Mouse (Mus musculus) G1E (cell line): ENCODE measurements around the gene Esr2. TPM values are rescaled to one million over a fixed set of nuclear protein-coding genes. Genes with fewer than 3 reads are reported as not detected.
"Not testable (repeated sequence)": the region's sequence is repeated elsewhere in the genome, so short reads cannot be mapped to it uniquely, and the experiment has no call there.

Source experiments
- ATAC-seq: 2 replicates; pipeline ENCODE4 v1.8.0; 2016; ENCODE audit warnings: mild to moderate bottlenecking; ENCODE audit not compliant: insufficient number of reproducible peaks, poor library complexity, low FRiP score, severe bottlenecking; ENCODE audit errors: extremely low read depth
- DNase-seq: peaks from one replicate; pipeline ENCODE4 v3.0.0; 2012; ENCODE audit warnings: low spot score
- H3K27me3 ChIP-seq: 2 replicates; pipeline ENCODE4 v1.6.1; 2012; ENCODE audit warnings: mild to moderate bottlenecking, low read length, inconsistent platforms; ENCODE audit not compliant: insufficient read depth
- H3K36me3 ChIP-seq: replicated peaks from 2 replicates; pipeline ENCODE3; 2012; ENCODE audit warnings: mild to moderate bottlenecking, inconsistent platforms
- H3K4me1 ChIP-seq: 2 replicates; pipeline ENCODE4 v1.6.1; 2012; ENCODE audit warnings: low read depth, low read length, inconsistent platforms, mixed read lengths; ENCODE audit not compliant: insufficient read depth
- H3K4me3 ChIP-seq: 2 replicates; pipeline ENCODE4 v1.5.1; 2012; ENCODE audit warnings: low read depth, mild to moderate bottlenecking, inconsistent platforms, low read length, moderate library complexity, mixed read lengths
- H3K9me3 ChIP-seq: replicated peaks from 2 replicates; pipeline ENCODE4 v1.6.1; 2012; ENCODE audit warnings: inconsistent platforms
- CTCF ChIP-seq: IDR thresholded peaks from 2 replicates; pipeline ENCODE4 v1.5.1; 2012; ENCODE audit warnings: low read depth, low read length, inconsistent platforms, mixed read lengths
- GATA1 ChIP-seq: IDR thresholded peaks from 2 replicates; pipeline ENCODE4 v1.6.1; 2012; ENCODE audit warnings: borderline replicate concordance, low read length, inconsistent platforms, mixed read lengths
- GATA2 ChIP-seq: IDR thresholded peaks from 2 replicates; pipeline ENCODE4 v1.6.1; 2012; ENCODE audit warnings: low read depth, low read length, inconsistent platforms, borderline replicate concordance
- POLR2AphosphoS5 ChIP-seq: IDR thresholded peaks from 2 replicates; pipeline ENCODE4 v1.6.1; 2012; ENCODE audit warnings: low read depth, low read length, inconsistent platforms; ENCODE audit not compliant: insufficient replicate concordance
- TAL1 ChIP-seq: conservative IDR thresholded peaks from 2 replicates; pipeline ENCODE4 v1.6.1; 2012; ENCODE audit warnings: low read depth, low read length, inconsistent platforms, mixed read lengths
- polyA plus RNA-seq: library from polyadenylated mRNA; stranded (reverse); fragments of >175 nt; gene quantifications from 2 replicates; pipeline ENCODE4 v1.2.3, GENCODE M21; 2012
- total RNA-seq, 2 experiments: library from RNA; stranded (forward) in 1 of 2; stranded (reverse) in 1 of 2; fragments of 200-1000 nt in 1 of 2; fragments of >200 nt in 1 of 2; fragmentation: Nextera tagmentation in 1 of 2; gene quantifications; 2 replicates each; pipeline ENCODE4 v1.2.3; 2014 to 2017

Esr2 gene
- total RNA-seq (2014; fragmentation: Nextera tagmentation) = not detected in 2 replicates
- 0.05 TPM in 1 of 2 replicates, not detected in the other for total RNA-seq (2017)
- polyA plus RNA-seq = not detected in 2 replicates

- H3K36me3 ChIP-seq = no peaks in the 10 kb centered on the region
- ATAC-seq = no peak
- peaks cover 10% of the 10 kb centered on the region for H3K4me1 ChIP-seq
- H3K9me3 ChIP-seq = no peaks in the 10 kb centered on the region
- DNase-seq = no peak
- peaks cover 36% of the 10 kb centered on the region for H3K27me3 ChIP-seq
- TF ChIP-seq GATA1 (no peak), CTCF (no peak), POLR2AphosphoS5 (no peak), TAL1 (no peak), GATA2 (no peak)
- no peak within 1 kb of the TSS for H3K4me3 ChIP-seq
These were observed at the start of gene Esr2 for GRCm38 (mm10) chr12:76177000-76177863. Gene Esr2 (minus strand): TSS chr12:76177259.

DNA sequence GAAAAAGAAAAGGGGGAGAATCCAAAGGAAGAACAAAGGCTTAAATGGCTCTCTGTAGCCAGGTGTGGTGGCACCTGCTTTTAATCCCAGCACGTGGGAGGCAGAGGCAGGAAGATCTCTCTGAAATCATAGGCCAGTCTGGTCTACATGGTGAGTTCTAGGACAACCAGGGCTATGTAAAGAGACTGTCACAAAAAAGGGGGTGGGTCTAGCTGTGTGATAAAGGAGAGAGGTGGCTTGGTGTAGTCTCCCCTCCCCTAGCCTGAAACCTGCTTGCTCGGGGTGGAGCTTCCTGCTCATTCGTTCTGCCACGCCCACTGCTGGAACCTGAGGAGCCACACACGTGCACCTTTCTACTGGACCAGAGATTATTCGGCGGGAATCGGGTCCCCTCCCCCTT, 45.0 kb upstream of the Esr2 start:
- not testable (repeated sequence) for DNase-seq, H3K4me1 ChIP-seq, H3K4me3 ChIP-seq, H3K9me3 ChIP-seq, H3K36me3 ChIP-seq, ATAC-seq, H3K27me3 ChIP-seq

DNA sequence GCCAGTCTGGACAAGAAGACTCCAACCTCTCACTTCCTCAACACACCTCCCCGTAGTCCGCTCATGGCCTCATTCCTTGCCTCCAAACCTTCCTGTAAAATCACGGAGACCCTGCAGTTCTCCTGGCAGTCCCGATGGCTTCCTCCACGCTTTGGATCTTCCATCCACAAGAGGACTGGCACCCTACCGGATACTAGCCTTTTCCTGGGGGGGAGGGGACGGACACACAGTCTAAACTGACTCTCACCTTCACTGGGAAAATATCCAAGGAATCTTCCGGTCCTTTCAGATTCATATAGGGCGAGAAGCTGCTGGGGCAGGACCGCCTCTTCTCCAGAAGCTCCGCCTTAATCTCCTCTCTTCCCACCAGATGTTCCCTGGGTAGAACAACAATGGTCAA, 39.7 kb upstream of the Esr2 start:
- Histone ChIP-seq H3K27me3 (no peaks in the 10 kb centered on the region), H3K9me3 (no peaks in the 10 kb centered on the region), H3K4me1 (peaks cover 8% of the 10 kb centered on the region; the same call in 1 of the 2 replicates), H3K36me3 (peaks cover 2% of the 10 kb centered on the region), H3K4me3 (no peak overlapping the region)
- ATAC-seq (no peak), DNase-seq (no peak)
- TF ChIP-seq CTCF = no peak
- no peak for TF ChIP-seq POLR2AphosphoS5
- no peak for TF ChIP-seq GATA2
- no peak for TF ChIP-seq GATA1
- no peak for TF ChIP-seq TAL1

GRCm38 (mm10) chr12:76215121-76215520, 38.1 kb upstream of the Esr2 start:
- ATAC-seq = no peak

GRCm38 (mm10) chr12:76209429-76209974, 32.4 kb upstream of the Esr2 start:
- Histone ChIP-seq H3K9me3 (no peaks in the 10 kb centered on the region), H3K4me3 (no peak overlapping the region), H3K27me3 (no peaks in the 10 kb centered on the region), H3K4me1 (0 out of 2 replicates have a peak, but pooled peaks cover 2% of the 10 kb centered on the region), H3K36me3 (no peaks in the 10 kb centered on the region)
- DNase-seq (no peak), ATAC-seq (no peak)
- TF ChIP-seq GATA2 (no peak), POLR2AphosphoS5 (no peak), CTCF (no peak)

More at GRCm38 (mm10) chr12:76215121-76215520, 38.1 kb upstream of the Esr2 start:
- TF ChIP-seq GATA2 (no peak), CTCF (no peak), POLR2AphosphoS5 (no peak)
- Histone ChIP-seq H3K4me3 (no peak overlapping the region), H3K9me3 (no peaks in the 10 kb centered on the region), H3K36me3 (peaks cover 2% of the 10 kb centered on the region), H3K4me1 (peaks cover 7% of the 10 kb centered on the region; the same call in 1 of the 2 replicates), H3K27me3 (no peaks in the 10 kb centered on the region)
- no peak for DNase-seq

DNA sequence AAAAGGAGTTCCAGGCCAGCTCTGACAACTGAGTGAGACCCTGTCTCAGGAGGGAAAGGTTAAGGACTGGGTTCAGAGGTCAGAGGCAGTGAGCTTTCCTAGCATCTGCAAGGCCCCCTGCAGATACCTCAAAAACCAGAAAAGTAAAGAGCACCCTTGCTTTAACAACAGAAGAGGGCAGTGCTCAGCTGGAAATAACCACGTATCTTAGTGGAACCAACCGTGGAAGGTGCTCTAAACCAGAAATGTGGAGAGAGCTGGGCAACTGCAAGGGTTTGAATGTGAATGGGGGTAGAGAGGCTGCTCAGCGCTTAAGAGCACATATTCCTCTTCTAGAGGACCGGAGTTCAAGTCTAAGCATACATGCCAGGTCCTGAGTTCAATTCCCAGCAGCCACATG, 23.3 kb upstream of the Esr2 start:
- Histone ChIP-seq H3K36me3 (no peaks in the 10 kb centered on the region), H3K4me3 (no peak overlapping the region), H3K9me3 (no peaks in the 10 kb centered on the region), H3K27me3 (peaks cover 2% of the 10 kb centered on the region; the same call in 1 of the 2 replicates), H3K4me1 (peaks cover 26% of the 10 kb centered on the region)
- DNase-seq (no peak), ATAC-seq (no peak)
- TF ChIP-seq GATA2 (no peak), CTCF (no peak), POLR2AphosphoS5 (no peak), TAL1 (no peak), GATA1 (no peak)
